Mouse (Mus musculus): Measurements from ENCODE around the gene Atg13.
"Not testable (repeated sequence)": the region's sequence is repeated elsewhere in the genome, so short reads cannot be mapped to it uniquely, and the experiment has no call there.

The Atg13 gene

DNA sequence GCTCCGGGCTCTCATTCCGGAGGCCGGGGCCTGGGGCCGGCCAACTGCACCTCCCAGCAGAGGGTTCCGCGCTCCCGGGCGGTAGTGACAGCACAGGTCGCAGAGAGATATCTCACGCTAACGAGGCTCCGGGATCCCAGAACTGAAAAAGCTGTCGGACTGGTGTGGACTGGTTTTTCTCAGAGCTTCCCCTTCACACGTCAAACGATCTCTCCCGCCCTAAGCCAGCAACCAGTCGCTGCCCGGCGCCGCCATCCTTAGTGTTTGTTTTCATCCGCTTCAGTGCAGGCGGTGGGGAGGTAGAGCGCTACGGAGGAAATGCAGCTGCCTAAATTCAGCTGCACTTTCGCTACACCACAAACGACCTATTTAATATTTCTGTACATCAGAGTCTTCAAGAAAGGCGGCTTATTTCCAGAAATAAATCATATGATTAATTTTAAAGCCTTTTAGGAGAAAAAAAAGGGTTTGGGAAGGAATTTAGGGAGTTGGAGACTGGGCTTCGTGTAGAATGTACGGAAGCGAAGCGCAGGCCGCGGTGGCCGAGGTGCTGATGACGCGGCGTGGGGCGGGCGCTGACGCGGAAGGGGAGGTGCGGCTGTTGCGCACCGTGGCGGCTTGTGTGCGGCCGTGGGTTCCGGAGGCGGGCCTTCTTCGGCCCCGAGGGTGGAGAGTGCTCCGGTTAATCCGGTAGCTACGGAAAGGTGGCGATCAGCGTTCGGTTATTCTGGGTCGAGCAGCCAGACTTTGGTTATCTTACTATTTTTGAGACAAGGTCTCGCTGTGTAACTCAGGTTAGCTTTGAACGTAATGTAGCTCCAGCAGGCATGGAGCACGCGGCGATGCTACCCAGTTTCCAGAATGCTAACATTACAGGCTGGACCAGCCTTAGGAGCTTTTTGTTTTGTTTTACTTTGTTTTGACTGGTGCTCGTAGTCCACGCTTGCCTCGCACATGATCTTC lies at the start of gene Atg13, which contains the start of gene Harbi1:
Gene Atg13, minus strand, starts transcription at position 305 of the 963 bp plus-strand sequence.
Gene Harbi1, plus strand, starts transcription at position 581 of the 963 bp plus-strand sequence.
- peak; percentile 85 to 86 for DNase-seq

DNA sequence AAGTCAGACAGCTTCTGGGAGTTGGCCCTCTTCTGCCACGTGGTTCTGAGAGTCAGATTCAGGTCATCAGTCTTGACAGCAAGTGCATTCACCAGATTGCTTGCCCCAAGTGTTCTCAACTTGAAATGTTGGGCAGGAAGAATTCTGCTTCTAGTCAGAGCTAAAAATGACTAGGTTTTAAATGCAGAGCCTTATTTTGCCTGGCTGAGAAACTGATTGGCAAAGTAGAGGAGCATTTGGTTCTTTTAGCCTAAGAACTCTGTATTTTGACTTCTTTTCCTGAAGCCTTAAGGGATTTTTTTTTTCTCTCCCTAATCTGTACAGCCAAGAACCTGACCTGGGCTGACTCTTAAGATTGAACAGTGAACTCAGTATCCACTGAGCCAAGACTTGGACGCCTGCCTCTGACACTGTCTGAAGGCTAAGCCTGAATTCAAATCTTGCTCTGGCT lies 39.5 kb upstream of the Atg13 start:
- no peak for DNase-seq

GRCm38 (mm10) chr2:91744686-91745085 lies 34.3 kb upstream of the Atg13 start:
- no peak for DNase-seq

DNA sequence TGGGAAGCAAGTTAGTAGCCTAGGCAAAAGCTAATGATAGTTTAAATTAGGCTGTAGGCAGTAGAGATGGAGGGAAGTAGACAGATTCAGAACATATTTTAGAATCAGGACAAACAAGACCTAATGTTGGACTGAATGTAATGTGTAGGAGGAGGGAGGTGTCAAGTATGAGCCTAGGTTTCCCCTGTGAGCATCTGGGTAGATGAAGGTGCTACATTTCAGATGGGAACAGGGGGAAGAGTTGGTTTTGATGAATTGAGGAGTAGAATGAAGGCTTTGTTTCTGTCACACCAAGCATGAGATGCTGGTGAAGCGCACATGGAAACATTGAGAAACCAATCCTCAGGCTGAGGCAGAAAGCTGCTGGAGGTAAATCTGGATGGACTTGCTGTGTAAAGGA lies 29.2 kb upstream of the Atg13 start:
- DNase-seq: no peak

- DNase-seq: no peak
Measured at GRCm38 (mm10) chr2:91735221-91735620, 24.8 kb upstream of the Atg13 start.

DNA sequence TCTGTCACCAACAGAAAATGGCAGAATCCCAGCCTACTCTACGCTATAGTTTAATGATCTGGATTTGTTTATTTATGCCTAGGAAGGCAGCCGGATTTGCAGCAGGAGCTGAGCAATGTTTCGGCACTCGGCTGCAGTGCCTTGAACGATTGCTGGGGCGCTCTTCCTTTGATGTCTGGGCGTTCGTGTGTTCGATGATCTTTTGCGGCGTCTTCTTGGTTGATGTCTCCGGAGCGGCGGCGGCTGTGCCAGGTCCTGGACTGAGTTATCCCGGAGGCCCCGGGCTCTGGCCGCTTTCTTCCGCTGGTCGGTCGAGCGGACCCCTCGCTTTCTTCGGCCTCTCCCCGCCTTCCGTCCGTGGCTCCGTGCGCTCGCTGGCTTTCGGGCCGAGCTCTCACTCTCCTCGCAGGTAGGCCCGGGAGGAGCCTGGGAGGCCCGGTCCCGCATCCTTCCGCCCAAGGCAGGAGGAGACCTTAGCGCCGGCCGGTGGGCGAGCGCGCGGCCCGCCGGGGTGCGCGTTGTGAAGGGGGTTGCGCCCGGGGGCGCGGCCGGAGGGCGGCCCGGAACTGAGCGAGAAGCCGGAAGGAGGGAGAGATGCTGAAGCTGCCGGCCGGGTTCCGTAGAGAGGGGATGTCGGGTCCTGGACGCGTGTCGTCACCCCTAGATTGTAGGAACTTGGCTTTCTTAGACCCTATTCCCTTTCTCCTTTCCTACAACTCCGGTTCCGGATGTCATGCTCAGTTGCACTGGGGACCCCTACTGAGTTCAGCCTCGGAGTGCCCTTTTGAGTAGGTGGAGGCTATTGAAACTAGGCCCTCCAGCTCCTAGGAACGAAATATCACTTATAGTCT lies 19.8 kb upstream of the Atg13 start, which contains the start of gene Ambra1:
Gene Ambra1, plus strand, starts transcription at position 164 of the 851 bp plus-strand sequence.
- peak; percentile 70 to 73 for DNase-seq

GRCm38 (mm10) chr2:91729571-91729970 lies 19.2 kb upstream of the Atg13 start:
- DNase-seq: no peak

GRCm38 (mm10) chr2:91727011-91727410 lies 16.6 kb upstream of the Atg13 start:
- DNase-seq: no peak

DNA sequence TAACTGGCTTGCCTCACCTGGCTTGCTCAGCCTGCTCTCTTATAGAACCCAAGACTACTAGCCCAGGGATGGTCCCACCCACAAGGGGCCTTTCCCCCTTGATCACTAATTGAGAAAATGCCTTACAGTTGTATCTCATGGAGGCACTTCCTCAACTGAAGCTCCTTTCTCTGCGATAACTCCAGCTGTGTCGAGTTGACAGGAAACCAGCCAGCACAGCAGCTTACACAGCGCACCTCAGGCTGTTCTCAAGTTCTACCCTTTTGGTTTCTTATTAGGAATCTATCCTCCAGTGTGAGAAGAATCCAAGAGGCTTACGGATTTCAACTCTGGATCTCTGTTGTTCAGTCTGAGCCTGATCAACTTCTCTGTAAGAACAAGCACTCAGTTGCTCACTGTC lies 15.1 kb upstream of the Atg13 start:
- not testable (repeated sequence) for DNase-seq

DNA sequence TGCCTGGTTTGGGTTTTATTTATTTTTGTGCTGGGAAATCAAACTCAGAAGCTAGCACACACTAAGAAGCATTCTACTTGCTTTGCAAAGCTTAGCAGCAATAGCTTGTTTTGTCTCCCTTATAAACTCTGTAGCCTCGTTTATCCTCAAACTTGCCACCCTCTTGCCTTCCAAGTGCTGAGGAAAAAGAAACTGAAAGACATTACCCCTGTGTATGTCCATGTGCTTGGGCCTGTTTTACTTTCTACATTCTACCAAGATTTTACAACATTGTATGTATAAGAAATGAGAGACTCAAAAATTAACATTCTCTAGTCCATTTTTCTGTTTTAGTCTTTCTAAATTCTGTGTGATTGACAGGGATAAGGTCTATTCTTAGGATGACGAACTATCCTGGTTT lies 14.3 kb upstream of the Atg13 start:
- no peak for DNase-seq

- DNase-seq: no peak
Measured at GRCm38 (mm10) chr2:91723951-91724350, 13.6 kb upstream of the Atg13 start.

DNA sequence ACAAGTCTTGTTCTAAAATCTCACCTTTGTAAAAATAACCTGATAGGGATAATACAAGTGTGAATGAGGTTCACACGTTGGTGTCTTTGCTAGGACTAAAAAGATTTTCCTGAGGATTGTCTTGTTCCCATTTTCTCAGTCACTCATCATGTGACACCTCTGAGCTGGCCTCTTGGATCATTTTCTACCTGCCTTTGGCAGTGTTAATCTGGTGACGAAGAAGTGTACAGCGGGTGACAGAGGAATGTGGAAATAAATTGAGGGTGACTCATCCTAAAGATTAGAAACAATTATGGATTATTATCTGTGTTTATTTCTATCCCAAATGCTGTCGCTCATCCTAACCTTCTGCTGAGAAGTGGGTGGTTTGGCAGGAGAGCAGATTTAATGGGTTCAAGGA lies 13.0 kb upstream of the Atg13 start:
- DNase-seq: no peak

DNA sequence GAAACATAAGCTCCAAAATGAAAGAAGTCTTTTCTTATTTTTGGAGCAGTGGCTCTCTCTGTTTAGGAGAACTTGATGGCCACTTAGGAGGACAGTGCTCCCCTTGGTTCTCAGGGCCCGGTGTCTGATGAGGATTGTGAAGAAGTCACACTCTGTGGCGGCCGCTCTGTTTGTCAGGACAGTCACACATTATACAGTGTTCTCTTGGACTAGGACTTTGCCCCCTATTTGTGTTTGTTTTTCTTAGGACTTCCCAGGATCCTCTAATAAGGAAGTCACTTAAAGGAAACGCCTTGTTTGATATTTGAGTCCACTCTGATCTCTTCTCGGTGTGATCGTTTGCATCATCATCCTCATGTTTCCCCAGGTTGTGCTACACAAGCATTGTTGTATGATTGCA lies 7.9 kb upstream of the Atg13 start:
- DNase-seq: no peak

DNA sequence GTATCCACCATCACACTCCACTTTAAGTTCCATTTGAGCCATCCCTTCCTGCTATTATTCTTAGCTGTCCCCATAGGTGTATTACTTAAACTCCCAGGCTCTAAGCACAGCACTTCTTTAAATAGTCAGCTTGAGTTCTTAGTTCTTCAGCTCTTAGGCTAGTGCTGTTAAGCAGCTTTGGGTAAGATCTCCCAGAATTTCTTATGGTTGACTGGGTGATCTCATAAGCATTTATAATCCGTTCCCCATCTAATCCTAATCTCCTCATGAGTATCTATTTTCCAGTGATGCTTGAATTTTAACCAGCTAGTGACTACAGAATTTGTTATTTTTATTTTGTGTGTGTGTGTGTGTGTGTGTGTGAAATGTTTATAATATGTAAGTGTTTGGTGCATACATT lies 4.5 kb upstream of the Atg13 start:
- DNase-seq: no peak

- DNase-seq: no peak
Measured at GRCm38 (mm10) chr2:91711256-91711925, 1.0 kb upstream of the Atg13 start.

DNA sequence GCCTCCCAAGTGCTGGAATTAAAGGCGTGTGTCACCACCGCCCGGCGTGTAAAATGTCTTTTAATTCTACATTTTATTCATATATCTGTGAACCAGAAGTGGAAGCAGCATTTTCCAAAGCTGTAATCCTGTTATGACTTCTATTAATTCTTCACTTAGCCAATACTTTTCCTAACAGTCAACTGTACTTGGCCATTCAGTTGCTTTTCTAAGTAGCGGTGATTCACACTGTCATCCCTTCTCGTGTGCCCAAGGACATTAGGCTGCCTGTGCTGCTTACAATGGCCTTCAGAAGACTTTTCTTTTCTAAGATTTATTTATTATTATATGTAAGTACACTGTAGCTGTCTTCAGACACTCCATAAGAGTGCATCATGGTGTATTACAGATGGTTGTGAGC lies 2.0 kb downstream of the Atg13 start:
- DNase-seq: no peak

DNA sequence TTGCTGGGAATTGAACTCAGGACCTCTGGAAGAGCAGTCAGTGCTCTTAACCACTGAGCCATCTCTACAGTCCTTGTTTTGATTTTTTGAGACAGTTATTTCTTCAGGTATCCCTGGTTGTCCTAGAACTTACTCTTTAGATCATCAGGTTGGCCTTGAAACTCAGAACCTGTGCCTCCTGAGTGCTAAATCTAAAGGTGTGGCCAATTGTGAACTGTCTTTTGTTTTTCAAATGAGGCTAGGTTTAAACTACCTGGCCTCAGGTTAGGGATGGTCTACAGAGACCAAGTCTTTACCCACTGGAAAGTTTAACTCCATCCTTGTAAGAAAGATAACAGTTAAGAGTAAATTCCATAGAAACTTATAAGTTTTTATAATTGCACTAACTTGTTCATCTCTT lies 3.9 kb downstream of the Atg13 start:
- no peak for DNase-seq

DNA sequence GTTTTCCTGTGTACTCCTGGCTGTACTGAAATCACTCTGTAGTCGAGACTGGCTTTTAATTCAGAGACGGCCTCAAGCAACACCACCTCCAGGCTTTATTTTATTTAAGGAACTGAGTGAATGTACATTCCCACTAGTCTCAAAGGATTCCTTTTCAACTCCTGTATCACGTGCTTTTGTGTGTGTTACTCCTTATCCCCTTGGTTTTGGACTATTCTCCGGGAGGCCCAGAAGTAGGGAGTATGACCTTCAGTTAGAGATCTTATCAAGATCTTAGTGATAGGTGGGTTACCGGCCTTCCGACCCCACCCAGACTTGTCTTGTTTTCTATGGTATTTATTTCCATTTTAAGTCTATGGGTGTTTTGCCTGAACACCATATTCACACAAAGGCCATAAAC lies 4.6 kb downstream of the Atg13 start:
- no peak for DNase-seq

- no peak for DNase-seq
Measured at GRCm38 (mm10) chr2:91701366-91701765, 9.0 kb downstream of the Atg13 start.

GRCm38 (mm10) chr2:91699225-91699624 lies 11.2 kb downstream of the Atg13 start:
- no peak for DNase-seq

GRCm38 (mm10) chr2:91696225-91696590 lies 14.2 kb downstream of the Atg13 start:
- no peak for DNase-seq

- no peak for DNase-seq
Measured at GRCm38 (mm10) chr2:91695436-91696224, 14.7 kb downstream of the Atg13 start.
